Mouse (Mus musculus) hindbrain, postnatal 0 days (tissue): ENCODE measurements at regions not wholly inside any gene's neighbourhood (a gene's known extent, or its start where the extent isn't known, plus 50 kb on each side); places are given as distances from the start of the nearest gene placed in this dataset.

ENCODE experiments used
- ATAC-seq: fragments of 200-750 bp; cut with Nextera tagmentation; 2 replicates; pipeline ENCODE4 v1.8.0; 2017; ENCODE audit warnings: mild to moderate bottlenecking, moderate TSS enrichment, moderate library complexity
- DNase-seq: peaks from one replicate; pipeline ENCODE4 v3.0.0-alpha.2; 2015; ENCODE audit warnings: low spot score
- H3K27ac ChIP-seq: fragments of 300-500 bp; sonication (generic); 2 replicates; pipeline ENCODE4 v1.5.1; 2014; ENCODE audit warnings: mild to moderate bottlenecking
- H3K27me3 ChIP-seq: fragments of 300-500 bp; sonication (generic); 2 replicates; pipeline ENCODE4 v1.6.1; 2014; ENCODE audit warnings: low read length, mixed read lengths; ENCODE audit not compliant: insufficient read depth
- H3K36me3 ChIP-seq: fragments of 300-500 bp; sonication (generic); 2 replicates; pipeline ENCODE4 v1.6.1; 2014; ENCODE audit warnings: low read length, mixed read lengths; ENCODE audit not compliant: insufficient read depth
- H3K4me1 ChIP-seq: fragments of 300-500 bp; sonication (generic); 2 replicates; pipeline ENCODE4 v1.6.1; 2014; ENCODE audit warnings: antibody characterized with exemption, low read length, mixed read lengths; ENCODE audit not compliant: insufficient read depth
- H3K4me2 ChIP-seq: fragments of 300-500 bp; sonication (generic); 2 replicates; pipeline ENCODE4 v1.6.1; 2014; ENCODE audit warnings: low read depth, mild to moderate bottlenecking, low read length, moderate library complexity, mixed read lengths
- H3K4me3 ChIP-seq: fragments of 300-500 bp; sonication (generic); 2 replicates; pipeline ENCODE4 v1.5.1; 2014; ENCODE audit warnings: low read length
- H3K9ac ChIP-seq: fragments of 300-500 bp; sonication (generic); replicated peaks from 2 replicates; pipeline ENCODE4 v1.6.1; 2014; ENCODE audit warnings: mild to moderate bottlenecking, low read length, moderate library complexity, mixed read lengths
- H3K9me3 ChIP-seq: fragments of 300-500 bp; sonication (generic); 2 replicates; pipeline ENCODE4 v1.6.1; 2016; ENCODE audit warnings: low read length, mixed read lengths
- CTCF ChIP-seq: IDR thresholded peaks from 2 replicates; pipeline ENCODE4 v1.5.1; 2016; ENCODE audit warnings: antibody characterized with exemption, control low read depth, low read depth
- WGBS: fragments of 180-500 bp; shearing (Covaris S2); extraction: QIAGEN DNeasy Blood & Tissue Kit; methylation state at CpG from one replicate; pipeline ENCODE4 v1.1.7; 2014; 5-methylcytosine and 5-hydroxymethylcytosine counted together

DNA sequence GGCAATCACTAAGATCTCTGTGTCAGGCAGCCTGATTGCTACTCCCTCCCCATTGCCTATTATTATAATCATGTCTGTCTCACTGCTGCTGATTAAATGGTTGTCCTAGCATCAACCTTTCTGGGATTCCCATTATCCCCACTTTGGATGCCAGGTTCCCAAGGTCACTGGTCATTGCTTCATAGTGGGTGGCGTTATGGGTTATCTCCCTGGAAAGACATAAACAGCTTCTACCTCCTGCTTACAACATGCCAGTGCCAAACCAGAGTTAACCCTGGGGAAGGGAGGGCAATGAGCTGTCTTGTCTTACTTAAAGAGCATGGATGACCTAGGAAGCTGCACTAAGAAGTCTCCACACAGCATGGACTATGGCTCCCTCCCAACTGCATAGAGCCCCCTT lies 136.9 kb downstream of the Uaca start:
- whole genome bisulfite sequencing: 96% methylated on average over 1 of the region's 1 CpGs
- ATAC-seq: no peak
- no peaks in the 10 kb centered on the region for H3K4me1 ChIP-seq

GRCm38 (mm10) chr9:60936937-60937336 lies 142.6 kb downstream of the Uaca start:
- no peak overlapping the region for H3K4me2 ChIP-seq
- H3K4me3 ChIP-seq: no peak overlapping the region
- 91% methylated on average over 9 of the region's 9 CpGs for WGBS
- no peaks in the 10 kb centered on the region for H3K9me3 ChIP-seq
- no peak overlapping the region for H3K9ac ChIP-seq
- no peak overlapping the region for H3K27ac ChIP-seq
- no peak for ATAC-seq
- no peak for DNase-seq
- TF ChIP-seq CTCF: no peak
- no peaks in the 10 kb centered on the region for H3K4me1 ChIP-seq
- no peaks in the 10 kb centered on the region for H3K27me3 ChIP-seq
- H3K36me3 ChIP-seq: no peaks in the 10 kb centered on the region

More for the DNA sequence above, 136.9 kb downstream of the Uaca start:
- no peak for DNase-seq
- H3K9me3 ChIP-seq: no peaks in the 10 kb centered on the region
- no peak overlapping the region for H3K9ac ChIP-seq
- H3K27me3 ChIP-seq: no peaks in the 10 kb centered on the region
- H3K4me3 ChIP-seq: no peak overlapping the region
- no peak overlapping the region for H3K4me2 ChIP-seq
- no peaks in the 10 kb centered on the region for H3K36me3 ChIP-seq
- TF ChIP-seq CTCF: no peak
- H3K27ac ChIP-seq: no peak overlapping the region

GRCm38 (mm10) chr9:60939858-60940804 lies 145.8 kb downstream of the Uaca start:
- no peaks in the 10 kb centered on the region for H3K36me3 ChIP-seq
- H3K27me3 ChIP-seq: no peaks in the 10 kb centered on the region
- DNase-seq (peak; percentile 92), ATAC-seq (peak; percentile 93)
- no peaks in the 10 kb centered on the region for H3K9me3 ChIP-seq
- H3K4me1 ChIP-seq: no peaks in the 10 kb centered on the region
- no peak overlapping the region for H3K9ac ChIP-seq
- 25% methylated on average over 18 of the region's 18 CpGs for WGBS
- H3K4me2 ChIP-seq: no peak overlapping the region
- no peak overlapping the region for H3K27ac ChIP-seq
- no peak overlapping the region for H3K4me3 ChIP-seq
- TF ChIP-seq CTCF: peak; percentile 90

- Histone ChIP-seq H3K36me3 (no peaks in the 10 kb centered on the region), H3K27me3 (0 out of 2 replicates have a peak, but pooled peaks cover 4% of the 10 kb centered on the region), H3K9me3 (no peaks in the 10 kb centered on the region), H3K27ac (no peak overlapping the region), H3K4me2 (no peak overlapping the region), H3K4me1 (peaks cover 14% of the 10 kb centered on the region), H3K4me3 (no peak overlapping the region), H3K9ac (no peak overlapping the region)
- no peak for ATAC-seq
- DNase-seq: no peak
- 72% methylated on average over 15 of the region's 15 CpGs for WGBS
- no peak for TF ChIP-seq CTCF
Measured at GRCm38 (mm10) chr9:60947363-60947762, 153.0 kb downstream of the Uaca start.

DNA sequence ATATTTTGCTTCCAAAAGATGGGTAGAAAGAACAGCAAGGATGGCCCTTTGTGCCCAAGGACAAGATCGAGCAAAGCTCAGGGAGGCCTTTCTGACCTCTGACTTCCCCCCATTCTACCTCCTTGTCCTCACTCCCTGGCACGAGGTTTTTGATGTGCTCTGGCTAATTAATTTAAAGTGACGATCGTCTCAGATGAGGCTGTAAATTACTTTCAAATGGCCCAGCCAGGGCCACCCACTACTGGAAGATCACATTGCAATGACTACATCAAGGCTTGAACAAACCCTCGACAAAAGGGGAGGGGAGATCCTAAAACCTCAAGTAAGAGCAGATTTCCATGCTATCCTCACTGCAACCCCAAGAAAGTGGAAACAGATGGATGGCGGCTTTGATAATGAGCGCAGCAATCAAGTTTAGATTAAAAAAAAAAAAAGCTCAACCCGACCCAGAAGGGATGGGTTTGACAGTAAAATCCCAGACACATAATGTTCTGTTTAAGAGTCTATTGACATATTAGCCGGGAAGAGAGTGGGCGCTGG lies 154.3 kb downstream of the Uaca start:
- WGBS: 55% methylated on average over 10 of the region's 10 CpGs
- no peak for TF ChIP-seq CTCF
- no peak overlapping the region for H3K27ac ChIP-seq
- DNase-seq (no peak), ATAC-seq (no peak)
- no peaks in the 10 kb centered on the region for H3K36me3 ChIP-seq
- no peak overlapping the region for H3K9ac ChIP-seq
- H3K27me3 ChIP-seq: 0 out of 2 replicates have a peak, but pooled peaks cover 4% of the 10 kb centered on the region
- H3K4me1 ChIP-seq: peaks cover 14% of the 10 kb centered on the region
- H3K4me3 ChIP-seq: no peak overlapping the region
- no peaks in the 10 kb centered on the region for H3K9me3 ChIP-seq
- no peak overlapping the region for H3K4me2 ChIP-seq

GRCm38 (mm10) chr9:60950161-60950560 lies 155.8 kb downstream of the Uaca start:
- no peak overlapping the region for H3K4me3 ChIP-seq
- no peak for TF ChIP-seq CTCF
- H3K27me3 ChIP-seq: 0 out of 2 replicates have a peak, but pooled peaks cover 4% of the 10 kb centered on the region
- no peak overlapping the region for H3K27ac ChIP-seq
- ATAC-seq (no peak), DNase-seq (no peak)
- H3K9ac ChIP-seq: no peak overlapping the region
- peaks cover 14% of the 10 kb centered on the region for H3K4me1 ChIP-seq
- no peaks in the 10 kb centered on the region for H3K36me3 ChIP-seq
- 77% methylated on average over 5 of the region's 5 CpGs for WGBS
- no peaks in the 10 kb centered on the region for H3K9me3 ChIP-seq
- no peak overlapping the region for H3K4me2 ChIP-seq
